8 mouse cellular contexts compared by ENCODE assay signal in the genomic region with DNA sequence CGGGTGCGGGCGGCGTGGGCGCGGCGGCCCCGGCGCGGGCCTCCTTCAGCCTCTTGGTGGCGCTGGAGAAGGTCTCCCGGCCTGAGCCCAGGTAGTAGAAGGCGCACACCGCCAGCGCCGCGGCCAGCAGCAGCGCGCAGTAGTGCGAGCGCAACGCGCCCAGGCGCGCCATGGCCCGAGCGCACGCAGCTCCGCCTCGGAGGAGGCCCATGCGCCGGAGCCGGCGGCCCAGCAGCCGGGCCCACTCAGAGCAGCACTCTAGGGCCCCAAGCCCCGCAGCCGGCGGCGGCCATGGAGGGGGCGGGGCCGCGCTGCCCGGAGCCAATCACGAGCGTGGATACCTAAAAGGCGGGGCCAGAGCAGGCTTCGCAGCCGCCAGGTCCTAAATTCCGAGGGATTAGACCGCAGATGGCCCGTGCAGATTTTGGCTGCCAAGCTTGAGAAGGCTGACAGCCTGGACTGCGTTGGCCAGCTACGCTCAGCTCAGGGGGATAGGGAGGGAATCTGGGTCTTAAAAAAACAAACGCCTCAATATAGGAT. TPM values are rescaled to one million over a fixed set of nuclear protein-coding genes. Genes with fewer than 3 reads are reported as not detected.
A peak's percentile ranks its signal among the peaks of the same experiment; 100 is the strongest.
DNase-seq lines count a peak whose midpoint lies in the region; ATAC-seq and TF ChIP-seq lines count a peak whose summit lies in the region.

Gene Xxylt1, minus strand, starts transcription at position 308 of the 540 bp plus-strand sequence.

- peak; percentile 91 for DNase-seq in 416B (ENCODE audit: low read depth)
- peak; percentile 95 for DNase-seq in heart, adult 8-10 months (ENCODE audit: low spot score)
- peak; percentile 96 for DNase-seq in kidney, adult 9 months
- peak; percentile 96 for DNase-seq in limb, embryonic 14.5 days (ENCODE audit: low spot score)
- DNase-seq in midbrain, postnatal 0 days (ENCODE audit: low spot score): peak; percentile 97
- peak; percentile 78 to 86 for DNase-seq in spleen, postnatal 14 days (ENCODE audit: low spot score in 2 of 2)

- peak within 1 kb of the TSS; percentile 68 for H3K9ac ChIP-seq in embryonic facial prominence, embryonic 15.5 days
- peak within 1 kb of the TSS; percentile 74 for H3K9ac ChIP-seq in limb, embryonic 14.5 days (ENCODE audit: low read depth, low read length, severe bottlenecking)
- H3K9ac ChIP-seq in midbrain, postnatal 0 days (replicated peaks; ENCODE audit: low read length, poor library complexity, severe bottlenecking): peak within 1 kb of the TSS; percentile 72

- H3K4me3 ChIP-seq in bone marrow, adult 2 months (replicated peaks; ENCODE audit: control insufficient read depth, low read depth, low read length): peak within 1 kb of the TSS; percentile 69
- peak within 1 kb of the TSS; percentile 82 for H3K4me3 ChIP-seq in embryonic facial prominence, embryonic 15.5 days (replicated peaks)
- peak within 1 kb of the TSS; percentile 76 for H3K4me3 ChIP-seq in limb, embryonic 14.5 days (replicated peaks; ENCODE audit: low read length)
- H3K4me3 ChIP-seq in midbrain, postnatal 0 days (ENCODE audit: low read depth, low read length): peak within 1 kb of the TSS; percentile 82

- H3K9me3 ChIP-seq in embryonic facial prominence, embryonic 15.5 days (replicated peaks): no peaks in the 10 kb centered on the region
- H3K9me3 ChIP-seq in limb, embryonic 14.5 days (ENCODE audit: control insufficient read depth, low read length): no peaks in the 10 kb centered on the region
- no peaks in the 10 kb centered on the region for H3K9me3 ChIP-seq in midbrain, postnatal 0 days (ENCODE audit: low read length)

- H3K36me3 ChIP-seq in embryonic facial prominence, embryonic 15.5 days: 0 out of 2 replicates have a peak, but pooled peaks cover 7% of the 10 kb centered on the region
- H3K36me3 ChIP-seq in limb, embryonic 14.5 days (ENCODE audit: control insufficient read depth, insufficient read depth, low read length): no peaks in the 10 kb centered on the region; the same call in 1 of the 2 replicates
- 0 out of 2 replicates have a peak, but pooled peaks cover 2% of the 10 kb centered on the region for H3K36me3 ChIP-seq in midbrain, postnatal 0 days (ENCODE audit: insufficient read depth, low read length)

- peak; percentile 98 for ATAC-seq in embryonic facial prominence, embryonic 15.5 days (ENCODE audit: insufficient number of reproducible peaks, low FRiP score, low TSS enrichment, low read depth)
- ATAC-seq in limb, embryonic 14.5 days (ENCODE audit: low FRiP score, low read depth): peak; percentile 99
- ATAC-seq in midbrain, postnatal 0 days (ENCODE audit: low FRiP score): peak; percentile 98

- peak within 1 kb of the TSS; percentile 69 for H3K27ac ChIP-seq in bone marrow, adult 2 months (ENCODE audit: control insufficient read depth, insufficient read depth, low read depth, low read length, poor library complexity)
- peak within 1 kb of the TSS; percentile 94 for H3K27ac ChIP-seq in embryonic facial prominence, embryonic 15.5 days (replicated peaks)
- H3K27ac ChIP-seq in limb, embryonic 14.5 days (replicated peaks; ENCODE audit: low read depth, low read length): peak within 1 kb of the TSS; percentile 86
- H3K27ac ChIP-seq in midbrain, postnatal 0 days (ENCODE audit: low read depth, low read length): peak within 1 kb of the TSS; percentile 77

- WGBS in bone marrow, adult 2 months: under 1% methylated on average over 54 of the region's 54 CpGs
- WGBS in embryonic facial prominence, embryonic 15.5 days: under 1% methylated on average over 54 of the region's 54 CpGs
- under 1% methylated on average over 35 of the region's 54 CpGs for WGBS in limb, embryonic 14.5 days
- 0% methylated on average over 53 of the region's 54 CpGs for WGBS in midbrain, postnatal 0 days

- TF ChIP-seq POLR2A in bone marrow, adult 2 months (IDR thresholded peaks at IDR 0.05; ENCODE audit: borderline replicate concordance, control insufficient read depth, low read depth, low read length): peak; percentile 66; the same call in 1 of the 2 replicates
- peak; percentile 88 for TF ChIP-seq POLR2A in limb, embryonic 14.5 days (IDR thresholded peaks at IDR 0.05; ENCODE audit: borderline replicate concordance, extremely low read depth, insufficient read depth, insufficient read length)

- no peaks in the 10 kb centered on the region; the same call in 1 of the 2 replicates for H3K4me1 ChIP-seq in bone marrow, adult 2 months (ENCODE audit: control insufficient read depth, insufficient read depth, low read length)
- peaks cover 19% of the 10 kb centered on the region for H3K4me1 ChIP-seq in embryonic facial prominence, embryonic 15.5 days
- H3K4me1 ChIP-seq in limb, embryonic 14.5 days (ENCODE audit: control insufficient read depth, insufficient read depth, low read length): peaks cover 9% of the 10 kb centered on the region
- peaks cover 6% of the 10 kb centered on the region; the same call in 1 of the 2 replicates for H3K4me1 ChIP-seq in midbrain, postnatal 0 days (ENCODE audit: insufficient read depth, low read length)

- TF ChIP-seq CTCF in bone marrow, adult 2 months (IDR thresholded peaks at IDR 0.05; ENCODE audit: control insufficient read depth, insufficient read depth, low read length): peak; percentile 24; the same call in 1 of the 2 replicates
- peak; percentile 42; the same call in 1 of the 2 replicates for TF ChIP-seq CTCF in midbrain, postnatal 0 days (IDR thresholded peaks at IDR 0.05)

- peak within 1 kb of the TSS; percentile 78 for H3K4me2 ChIP-seq in embryonic facial prominence, embryonic 15.5 days (replicated peaks)
- H3K4me2 ChIP-seq in limb, embryonic 14.5 days (replicated peaks; ENCODE audit: low read depth, low read length, severe bottlenecking): peak within 1 kb of the TSS; percentile 93
- H3K4me2 ChIP-seq in midbrain, postnatal 0 days (ENCODE audit: low read depth, low read length, poor library complexity, severe bottlenecking): peak within 1 kb of the TSS; percentile 60

- no peaks in the 10 kb centered on the region for H3K27me3 ChIP-seq in embryonic facial prominence, embryonic 15.5 days
- H3K27me3 ChIP-seq in limb, embryonic 14.5 days (ENCODE audit: control insufficient read depth, insufficient read depth, low read length): no peaks in the 10 kb centered on the region
- no peaks in the 10 kb centered on the region for H3K27me3 ChIP-seq in midbrain, postnatal 0 days (ENCODE audit: insufficient read depth, low read length)

RNA-seq across cellular contexts. Expression of gene Xxylt1, which starts in this region (rescaled TPM):
- 1.7 and 2.7 TPM in 2 replicates for polyA plus RNA-seq in bone marrow, adult 2 months (2011; ENCODE audit: insufficient read depth, insufficient read length, low replicate concordance, missing spikeins)
- 18.3 and 18.7 TPM in 2 replicates for polyA plus RNA-seq in embryonic facial prominence, embryonic 15.5 days (2015; fragmentation: Nextera tagmentation; extraction: Ambion mirVana)
- 10 to 100 TPM; 10.3 to 12.9 (median 12.5) TPM for total RNA-seq in heart, adult 8-10 months (2022)
- polyA plus RNA-seq in limb, embryonic 14.5 days (2012; rRNA removed): 20.0 and 31.3 TPM in 2 replicates
- 23.8 and 24.5 TPM in 2 replicates for polyA plus RNA-seq in limb, embryonic 14.5 days (2014; fragmentation: Nextera tagmentation; extraction: Ambion mirVana)
- 34.5 and 42.9 TPM in 2 replicates for total RNA-seq in midbrain, postnatal 0 days (2014; rRNA removed)
- polyA plus RNA-seq in midbrain, postnatal 0 days (2015; fragmentation: Nextera tagmentation; extraction: Ambion mirVana): 17.1 and 18.2 TPM in 2 replicates

Comparison
In these comparisons a context has a peak if more than half of its experiments do, and no peak if none do; other contexts are left out.
1. Peak in every context shown above with its lines: DNase-seq, ATAC-seq, H3K4me3 ChIP-seq and H3K27ac ChIP-seq.